In genomic region chr4:55335030-55335770, GRCm38 (mm10) we compare ENCODE assay signal across 16 mouse cellular contexts.
"Had no signal": no experiment of that assay in that cellular context is flagged by ENCODE, and none has a peak within 500 bp of the region (broad histone marks: within the 10 kb centered on the region; RNA-seq: fewer than 3 reads in every experiment).

No protein-coding gene starts in this region.

- H3K4me1 ChIP-seq: stomach, embryonic 15.5 days had no signal

- H3K36me3 ChIP-seq: stomach, embryonic 15.5 days had no signal

- H3K9ac ChIP-seq: liver, embryonic 14.5 days; liver, postnatal 0 days; lung, embryonic 14.5 days; stomach, embryonic 15.5 days had no signal

- H3K27ac ChIP-seq: kidney, postnatal 0 days; layer of hippocampus, adult 2 months; left cerebral cortex, adult 2 months; liver, embryonic 14.5 days; macrophage; stomach, embryonic 15.5 days had no signal

- ATAC-seq: liver, postnatal 0 days; lung, postnatal 0 days had no signal

- H3K4me3 ChIP-seq: layer of hippocampus, adult 2 months; left cerebral cortex, adult 2 months; stomach, embryonic 15.5 days had no signal

- H3K4me2 ChIP-seq: lung, embryonic 14.5 days; midbrain, embryonic 11.5 days; stomach, embryonic 15.5 days had no signal

- DNase-seq: kidney, adult 2 months; kidney, postnatal 25 days; layer of hippocampus, postnatal 36 days; liver, postnatal 0 days; lung, embryonic 14.5 days; midbrain, embryonic 14.5 days; right cerebral cortex, postnatal 4 days; thymus, postnatal 25 days had no signal

- H3K27me3 ChIP-seq: stomach, embryonic 15.5 days had no signal

- H3K9me3 ChIP-seq: stomach, embryonic 15.5 days had no signal
